Mouse (Mus musculus): ENCODE results near the gene Brap.

- TF ChIP-seq POLR2A (IDR thresholded peaks at IDR 0.05; ENCODE audit: insufficient read depth, low read length), result no peak
- no peak for TF ChIP-seq CTCF (IDR thresholded peaks at IDR 0.05; ENCODE audit: low read depth, low read length)
- TF ChIP-seq EP300 (IDR thresholded peaks at IDR 0.05; ENCODE audit: insufficient read depth, low read depth, low read length), result no peak
Observed at GRCm38 (mm10) chr5:121721841-121722240, 61.5 kb downstream of the Brap start.
